Mouse (Mus musculus) E14TG2a.4 (cell line): ENCODE measurements around the gene Celsr1.
"Not testable (repeated sequence)": the region's sequence is repeated elsewhere in the genome, so short reads cannot be mapped to it uniquely, and the experiment has no call there.

Source experiments
- H3K27me3 ChIP-seq: 2 replicates; pipeline ENCODE4 v1.6.1; 2014; ENCODE audit warnings: low read length, control low read depth; ENCODE audit not compliant: insufficient read depth
- H3K36me3 ChIP-seq: 2 replicates; pipeline ENCODE4 v1.6.1; 2014; ENCODE audit warnings: low read length, control low read depth; ENCODE audit not compliant: insufficient read depth
- H3K4me1 ChIP-seq: replicated peaks from 2 replicates; pipeline ENCODE4 v1.6.1; 2014; ENCODE audit warnings: low read depth, low read length, control low read depth
- H3K4me3 ChIP-seq: replicated peaks from 2 replicates; pipeline ENCODE4 v1.5.1; 2014; ENCODE audit warnings: mild to moderate bottlenecking, low read length
- H3K9me3 ChIP-seq: 2 replicates; pipeline ENCODE4 v1.6.1; 2014; ENCODE audit warnings: low read length, control low read depth
- CTCF ChIP-seq: conservative IDR thresholded peaks from 2 replicates; pipeline ENCODE4 v1.5.1; 2014; ENCODE audit warnings: low read length
- NANOG ChIP-seq: IDR thresholded peaks from 2 replicates; pipeline ENCODE4 v1.6.1; 2014; ENCODE audit warnings: borderline replicate concordance, low read length, mixed read lengths
- POU5F1 ChIP-seq: IDR thresholded peaks from 2 replicates; pipeline ENCODE4 v1.6.1; 2014; ENCODE audit warnings: low read length, borderline replicate concordance

Celsr1 gene

GRCm38 (mm10) chr15:86060581-86060980 is 27.0 kb upstream of the Celsr1 start:
- Histone ChIP-seq H3K4me1 (peaks cover 43% of the 10 kb centered on the region), H3K27me3 (peaks cover 50% of the 10 kb centered on the region), H3K9me3 (no peaks in the 10 kb centered on the region), H3K4me3 (no peak overlapping the region), H3K36me3 (no peaks in the 10 kb centered on the region)
- TF ChIP-seq CTCF, result no peak
- TF ChIP-seq POU5F1, result no peak
- no peak for TF ChIP-seq NANOG

DNA sequence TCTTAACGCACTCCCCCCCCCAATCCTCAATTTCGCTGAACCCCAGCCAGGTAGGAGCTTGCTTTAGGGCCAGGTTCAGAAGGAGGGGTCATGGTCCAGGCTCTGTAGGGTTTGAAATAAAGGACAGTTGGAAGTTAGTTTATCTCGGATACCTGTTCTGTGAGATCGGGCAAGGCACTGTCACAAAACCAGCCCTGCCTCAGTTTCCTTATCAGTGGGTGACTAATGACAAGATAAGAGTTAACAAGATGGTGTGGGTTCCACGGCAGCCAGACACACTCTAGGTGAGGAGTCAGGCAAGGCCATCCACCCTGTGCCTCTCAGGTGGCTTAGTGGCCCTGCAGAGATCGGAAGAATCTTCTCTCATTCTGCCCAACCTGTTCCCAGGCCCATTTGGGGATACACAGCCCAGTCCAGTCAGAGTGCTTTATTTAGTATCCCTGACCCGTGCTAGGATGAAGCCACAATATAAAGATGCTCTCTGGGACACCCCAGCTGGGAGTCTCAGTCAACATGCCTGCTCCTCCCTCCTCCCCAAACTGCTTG is 26.3 kb upstream of the Celsr1 start:
- H3K36me3 ChIP-seq, result no peaks in the 10 kb centered on the region
- peaks cover 56% of the 10 kb centered on the region for H3K27me3 ChIP-seq
- peaks cover 41% of the 10 kb centered on the region for H3K4me1 ChIP-seq
- no peaks in the 10 kb centered on the region for H3K9me3 ChIP-seq
- no peak overlapping the region for H3K4me3 ChIP-seq
- TF ChIP-seq NANOG, result no peak
- TF ChIP-seq POU5F1, result no peak
- TF ChIP-seq CTCF, result no peak

DNA sequence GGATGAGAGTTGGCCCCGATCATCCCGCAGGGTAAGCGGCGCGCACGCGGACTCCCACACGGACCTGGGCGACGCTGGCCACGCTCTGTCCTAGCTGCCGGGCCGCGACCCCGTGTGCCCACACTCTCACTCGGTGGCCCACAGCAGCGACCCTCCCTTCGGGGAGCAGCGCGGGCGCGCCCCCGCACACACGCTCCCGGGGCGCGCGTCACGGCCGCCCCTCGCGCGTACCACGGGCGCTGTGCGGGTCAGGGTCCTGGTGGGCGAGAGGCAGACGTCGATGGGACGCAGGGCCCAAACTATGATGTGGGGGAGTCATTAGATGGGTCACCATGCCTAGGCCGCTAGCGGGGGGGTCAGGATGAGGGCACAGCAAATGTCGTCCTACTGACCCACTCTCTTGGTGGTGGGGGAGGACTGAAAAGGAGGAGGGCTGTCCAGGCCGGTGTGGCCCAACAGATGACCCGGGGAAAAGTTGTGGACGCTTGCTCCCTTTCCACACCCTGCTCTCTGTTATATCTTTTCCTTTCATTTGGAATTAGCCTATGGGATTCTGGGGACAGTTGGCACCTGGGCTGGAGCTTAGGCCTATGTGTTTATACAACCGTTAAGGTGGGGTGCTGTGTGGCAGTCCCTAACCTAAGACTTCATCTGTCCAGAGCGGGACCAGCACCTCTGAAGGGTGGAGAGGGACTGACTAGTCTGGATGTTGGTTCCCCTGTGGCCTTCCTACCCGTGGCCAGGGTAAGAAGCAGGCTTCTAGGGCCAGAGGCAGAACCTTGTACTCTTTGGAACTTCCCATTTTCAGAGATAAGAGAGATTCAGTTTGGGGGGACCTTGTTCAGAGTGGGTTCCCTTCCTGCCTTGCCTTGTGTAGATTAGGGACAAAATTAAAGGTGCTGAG is 25.6 kb upstream of the Celsr1 start:
- TF ChIP-seq POU5F1 (no peak), CTCF (no peak), NANOG (no peak)
- H3K36me3 ChIP-seq, result no peaks in the 10 kb centered on the region
- peaks cover 56% of the 10 kb centered on the region for H3K27me3 ChIP-seq
- H3K4me3 ChIP-seq, result peak overlapping the region; percentile 92
- H3K4me1 ChIP-seq, result peaks cover 37% of the 10 kb centered on the region
- H3K9me3 ChIP-seq, result no peaks in the 10 kb centered on the region

GRCm38 (mm10) chr15:86058394-86058915 is 24.9 kb upstream of the Celsr1 start:
- TF ChIP-seq NANOG, result no peak
- TF ChIP-seq POU5F1, result no peak
- no peak for TF ChIP-seq CTCF

DNA sequence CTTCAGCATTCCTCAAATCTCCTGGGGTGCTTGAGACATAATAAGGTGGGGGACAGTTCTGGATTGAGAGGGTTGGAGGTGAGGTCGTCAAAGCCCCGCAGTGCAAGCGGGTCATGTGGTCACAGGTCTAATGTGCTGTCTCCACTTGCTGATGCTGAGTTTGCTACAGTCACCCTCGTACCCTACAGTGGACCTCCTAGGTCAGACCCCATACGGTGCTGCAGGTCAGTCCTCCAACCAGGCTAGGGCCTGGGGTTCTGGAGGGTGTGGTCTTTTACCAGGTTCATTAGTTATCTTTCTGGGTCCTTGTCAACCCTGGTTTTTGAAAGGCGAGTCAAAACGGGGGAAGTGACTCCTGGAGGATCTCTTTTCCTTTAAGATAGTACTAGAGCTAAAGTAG is 24.3 kb upstream of the Celsr1 start:
- peak overlapping the region; percentile 92 for H3K4me3 ChIP-seq
- no peaks in the 10 kb centered on the region for H3K9me3 ChIP-seq
- H3K27me3 ChIP-seq, result peaks cover 56% of the 10 kb centered on the region
- TF ChIP-seq CTCF (no peak), NANOG (no peak)
- H3K36me3 ChIP-seq, result no peaks in the 10 kb centered on the region
- peaks cover 37% of the 10 kb centered on the region for H3K4me1 ChIP-seq

More at GRCm38 (mm10) chr15:86058394-86058915, 24.9 kb upstream of the Celsr1 start:
- H3K4me3 ChIP-seq, result peak overlapping the region; percentile 92
- peaks cover 37% of the 10 kb centered on the region for H3K4me1 ChIP-seq
- H3K36me3 ChIP-seq, result no peaks in the 10 kb centered on the region
- peaks cover 56% of the 10 kb centered on the region for H3K27me3 ChIP-seq
- no peaks in the 10 kb centered on the region for H3K9me3 ChIP-seq

DNA sequence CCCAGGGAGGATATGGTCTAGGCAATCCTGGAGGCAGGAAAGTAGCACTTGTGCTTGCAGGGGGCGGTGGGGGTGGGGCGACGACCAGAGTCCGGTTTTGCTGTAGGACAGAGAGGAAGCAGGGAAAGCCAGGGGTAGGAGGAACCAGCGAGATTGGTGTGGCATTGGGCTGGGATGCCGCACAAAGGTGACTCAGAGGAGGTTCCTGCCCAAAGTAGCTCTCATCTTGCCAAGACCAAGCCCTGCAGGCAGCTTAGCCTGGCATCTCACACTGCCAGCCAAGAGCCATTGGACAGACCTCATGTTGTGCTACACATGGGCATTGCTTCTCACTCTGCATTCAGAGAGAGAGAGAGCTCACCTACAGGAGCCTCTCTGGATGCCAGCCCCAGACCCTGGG is 23.8 kb upstream of the Celsr1 start, which contains the start of gene Gramd4:
Gene Gramd4, plus strand, starts transcription at position 283 of the 400 bp plus-strand sequence.
- peaks cover 37% of the 10 kb centered on the region for H3K4me1 ChIP-seq
- no peak for TF ChIP-seq CTCF
- no peak for TF ChIP-seq NANOG
- TF ChIP-seq POU5F1, result no peak
- H3K4me3 ChIP-seq, result peak within 1 kb of the TSS; percentile 92
- peaks cover 56% of the 10 kb centered on the region for H3K27me3 ChIP-seq
- no peaks in the 10 kb centered on the region for H3K36me3 ChIP-seq
- H3K9me3 ChIP-seq, result no peaks in the 10 kb centered on the region

DNA sequence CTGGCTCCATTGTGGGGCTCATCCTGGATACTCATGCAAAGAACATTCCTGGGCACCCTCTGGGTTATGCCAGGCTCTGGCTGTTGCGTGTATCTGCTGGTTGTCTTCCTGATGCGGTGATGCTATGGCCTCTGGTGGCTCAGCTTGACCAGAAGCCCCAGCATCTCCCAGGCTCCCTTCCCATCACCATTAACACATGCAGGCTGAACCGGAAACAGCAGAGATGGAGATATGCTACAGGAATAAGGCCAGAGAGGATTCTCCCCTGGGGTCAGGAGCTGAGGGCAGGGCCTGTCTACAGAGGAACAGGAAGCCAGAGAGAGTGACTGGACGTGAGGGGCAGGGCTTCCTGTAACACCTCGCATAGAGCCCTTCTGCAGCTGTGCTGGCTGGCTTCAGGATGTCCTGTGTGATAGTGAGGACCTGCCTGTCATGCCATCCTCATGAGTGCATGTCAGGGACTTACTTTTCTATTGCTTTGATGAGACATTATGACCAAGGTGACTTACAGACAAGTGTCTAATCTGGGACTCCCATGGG is 22.7 kb upstream of the Celsr1 start:
- Histone ChIP-seq H3K27me3 (peaks cover 58% of the 10 kb centered on the region), H3K4me1 (peaks cover 32% of the 10 kb centered on the region), H3K4me3 (no peak overlapping the region), H3K9me3 (no peaks in the 10 kb centered on the region), H3K36me3 (no peaks in the 10 kb centered on the region)
- TF ChIP-seq CTCF, result no peak
- TF ChIP-seq POU5F1, result no peak
- TF ChIP-seq NANOG, result no peak

- H3K4me1 ChIP-seq, result peaks cover 21% of the 10 kb centered on the region
- H3K9me3 ChIP-seq, H3K36me3 ChIP-seq: not testable (repeated sequence)
Measured at GRCm38 (mm10) chr15:86054861-86055260, 21.3 kb upstream of the Celsr1 start.

GRCm38 (mm10) chr15:86053890-86054536 is 20.4 kb upstream of the Celsr1 start:
- TF ChIP-seq NANOG, result no peak
- peak; percentile 62 for TF ChIP-seq CTCF
- TF ChIP-seq POU5F1, result no peak
- Histone ChIP-seq H3K36me3 (no peaks in the 10 kb centered on the region), H3K4me3 (no peak overlapping the region)

More at GRCm38 (mm10) chr15:86054861-86055260, 21.3 kb upstream of the Celsr1 start:
- H3K4me3 ChIP-seq, result not testable (repeated sequence)
- peaks cover 45% of the 10 kb centered on the region for H3K27me3 ChIP-seq

More at GRCm38 (mm10) chr15:86053890-86054536, 20.4 kb upstream of the Celsr1 start:
- Histone ChIP-seq H3K9me3 (no peaks in the 10 kb centered on the region), H3K4me1 (peaks cover 15% of the 10 kb centered on the region), H3K27me3 (peaks cover 37% of the 10 kb centered on the region)
